ENCODE assay signal across 8 mouse cellular contexts in genomic region chr1:73362122-73362521, GRCm38 (mm10).
DNase-seq lines count a peak whose midpoint lies in the region; ATAC-seq lines count a peak whose summit lies in the region.
"Had no signal": no experiment of that assay in that cellular context is flagged by ENCODE, and none has a peak within 500 bp of the region (broad histone marks: within the 10 kb centered on the region; RNA-seq: fewer than 3 reads in every experiment).

No protein-coding gene starts in this region.

- peak overlapping the region; percentile 97 for H3K27ac ChIP-seq in heart, embryonic 13.5 days (replicated peaks)
- H3K27ac ChIP-seq: liver, embryonic 13.5 days had no signal

- peak; percentile 72; the same call in 1 of the 2 replicates for ATAC-seq in heart, embryonic 13.5 days (ENCODE audit: extremely low read depth, insufficient number of reproducible peaks, low FRiP score, low TSS enrichment)

- no peak overlapping the region for H3K4me3 ChIP-seq in heart, embryonic 13.5 days
- H3K4me3 ChIP-seq: liver, embryonic 13.5 days had no signal

- 34% methylated on average over 1 of the region's 1 CpGs for WGBS in heart, embryonic 13.5 days

- H3K9ac ChIP-seq in heart, embryonic 13.5 days, result no peak overlapping the region
- H3K9ac ChIP-seq: liver, embryonic 13.5 days had no signal

- H3K9me3 ChIP-seq in heart, embryonic 13.5 days, result no peaks in the 10 kb centered on the region; the same call in 1 of the 2 replicates
- H3K9me3 ChIP-seq: liver, embryonic 13.5 days had no signal

- no peaks in the 10 kb centered on the region for H3K27me3 ChIP-seq in heart, embryonic 13.5 days (replicated peaks)
- H3K27me3 ChIP-seq: liver, embryonic 13.5 days had no signal

- no peak overlapping the region for H3K4me2 ChIP-seq in heart, embryonic 13.5 days
- H3K4me2 ChIP-seq: liver, embryonic 13.5 days had no signal

- peak; percentile 33 for DNase-seq in R1 (ENCODE audit: low read depth, low spot score)
- DNase-seq in adrenal gland, adult 2 months, result peak; percentile 85
- DNase-seq in kidney, postnatal 4 days, result peak; percentile 55 to 67
- peak; percentile 59 for DNase-seq in urinary bladder, postnatal 14 days (ENCODE audit: low spot score)
- no peak for DNase-seq in layer of hippocampus, postnatal 25 days (ENCODE audit: extremely low spot score in 1 of 2, low spot score in 1 of 2)
- no peak for DNase-seq in embryo, embryonic 11 days
- DNase-seq: liver, embryonic 13.5 days had no signal

- H3K36me3 ChIP-seq in heart, embryonic 13.5 days, result no peaks in the 10 kb centered on the region
- H3K36me3 ChIP-seq: liver, embryonic 13.5 days had no signal

- peaks cover 61% of the 10 kb centered on the region for H3K4me1 ChIP-seq in heart, embryonic 13.5 days

Comparison
In these comparisons a context has a peak if more than half of its experiments do, and no peak if none do; other contexts are left out.
1. DNase-seq: peak in R1 (single experiment), adrenal gland, adult 2 months (single experiment), kidney, postnatal 4 days (2 of 2) and urinary bladder, postnatal 14 days (single experiment); none in layer of hippocampus, postnatal 25 days (0 of 2) and embryo, embryonic 11 days (single experiment).